Mouse (Mus musculus) heart, postnatal 14 days (tissue): ENCODE results near the gene Olfr1086. TPM values are rescaled to one million over a fixed set of nuclear protein-coding genes. Genes with fewer than 3 reads are reported as not detected.
"Not testable (repeated sequence)": the region's sequence is repeated elsewhere in the genome, so short reads cannot be mapped to it uniquely, and the experiment has no call there.

Source experiments
- DNase-seq, 2 experiments: peaks; one replicate each; pipeline ENCODE4 v3.0.0; 2021 to 2022
- intact Hi-C: fragments of 180-260 bp; cut with DNase I; formaldehyde crosslinking; loops from one replicate; pipeline ENCODE4 v1.15.1; 2025
- long read RNA-seq, 2 experiments: library from polyadenylated mRNA; stranded (forward); transcript quantifications; one replicate each; pipeline ENCODE4 v2.0.0; 2021
- total RNA-seq, 2 experiments: library from RNA; stranded (reverse); gene quantifications; 2 replicates each; pipeline ENCODE4 v1.2.3; 2021

Olfr1086 gene
- total RNA-seq: not detected
- long read RNA-seq, experiment 1: 0 reads
- long read RNA-seq, experiment 2: 0 reads

- DNase-seq: no peak
- intact Hi-C loops: no loop called here
Observed at GRCm38 (mm10) chr2:86679992-86680391, at the start of gene Olfr1086. Olfr1086 (minus strand) TSS chr2:86680092.

DNA sequence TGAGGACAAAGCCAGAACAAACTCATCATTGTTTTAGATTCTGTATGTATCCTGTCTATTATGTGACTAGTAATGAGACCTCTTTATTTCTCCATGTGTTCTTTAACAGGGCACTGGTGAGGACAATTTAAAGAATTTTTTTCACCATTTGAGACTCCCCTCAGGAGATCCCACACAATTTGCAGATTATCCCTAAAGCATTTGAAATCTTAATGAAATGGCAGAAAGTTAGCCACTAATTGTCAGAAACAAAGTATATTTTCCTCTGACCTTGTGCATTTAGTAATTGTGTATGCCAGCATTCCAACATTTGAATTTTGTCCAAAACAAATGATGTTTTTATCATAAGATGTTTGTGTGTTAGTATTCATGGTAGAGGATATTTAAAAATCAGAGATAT, 18.4 kb upstream of the Olfr1086 start, which contains the start of gene Olfr1087:
Gene Olfr1087 (minus strand): TSS at position 101 of the 400 bp plus-strand sequence.
- DNase-seq: no peak
- intact Hi-C loops: no loop called here

GRCm38 (mm10) chr2:86661919-86662318, 18.0 kb downstream of the Olfr1086 start, which contains the start of gene Olfr1085:
Olfr1085 (minus strand) TSS chr2:86662019.
- intact Hi-C loops: no loop called here
- DNase-seq: no peak

- DNase-seq, intact Hi-C loops: not testable (repeated sequence)
Observed at GRCm38 (mm10) chr2:86639625-86640024, 40.3 kb downstream of the Olfr1086 start, which contains the start of gene Olfr1084. Olfr1084 (minus strand) TSS chr2:86639725.

Other genes starting within 250 kb of the Olfr1086 start
- not detected for gene Olfr1065, start 229.5 kb downstream of the Olfr1086 start, total RNA-seq
- not detected for gene Olfr1066, start 223.8 kb downstream of the Olfr1086 start, total RNA-seq
- gene Olfr228, start 192.7 kb downstream of the Olfr1086 start, total RNA-seq: not detected
- not detected for gene Olfr1076, start 171.6 kb downstream of the Olfr1086 start, total RNA-seq
- not detected for gene Olfr1079, start 137.6 kb downstream of the Olfr1086 start, total RNA-seq
- not detected for gene Olfr1080, start 121.9 kb downstream of the Olfr1086 start, total RNA-seq
- not detected for gene Olfr1082, start 81.1 kb downstream of the Olfr1086 start, total RNA-seq
- not detected for gene Olfr1084, start 40.4 kb downstream of the Olfr1086 start, total RNA-seq
- gene Olfr1085, start 18.1 kb downstream of the Olfr1086 start, total RNA-seq: not detected
- not detected for gene Olfr1087, start 18.3 kb upstream of the Olfr1086 start, total RNA-seq
- gene Olfr1089, start 53.6 kb upstream of the Olfr1086 start, total RNA-seq: not detected
- gene Olfr1090, start 78.9 kb upstream of the Olfr1086 start, total RNA-seq: not detected
- gene Olfr1093, start 102.4 kb upstream of the Olfr1086 start, total RNA-seq: not detected
- not detected for gene Olfr141, start 129.9 kb upstream of the Olfr1086 start, total RNA-seq
- not detected for gene Olfr1094, start 144.6 kb upstream of the Olfr1086 start, total RNA-seq
- gene Olfr1095, start 171.6 kb upstream of the Olfr1086 start, total RNA-seq: not detected
- not detected for gene Gm13723, start 194.7 kb upstream of the Olfr1086 start, total RNA-seq
- not detected for gene Olfr1097, start 212.1 kb upstream of the Olfr1086 start, total RNA-seq
- gene Olfr1098, start 244.5 kb upstream of the Olfr1086 start, total RNA-seq: not detected